Mouse (Mus musculus): ENCODE measurements around the gene Smok2a.
"Not testable (repeated sequence)": the region's sequence is repeated elsewhere in the genome, so short reads cannot be mapped to it uniquely, and the experiment has no call there.

Gene Smok2a

GRCm38 (mm10) chr17:13215595-13215994, 5.4 kb upstream of the Smok2a start:
- DNase-seq: peak in 1 of 2 experiments; percentile 17

GRCm38 (mm10) chr17:13221921-13222320, 933 bp downstream of the Smok2a start:
- DNase-seq: not testable (repeated sequence)

DNA sequence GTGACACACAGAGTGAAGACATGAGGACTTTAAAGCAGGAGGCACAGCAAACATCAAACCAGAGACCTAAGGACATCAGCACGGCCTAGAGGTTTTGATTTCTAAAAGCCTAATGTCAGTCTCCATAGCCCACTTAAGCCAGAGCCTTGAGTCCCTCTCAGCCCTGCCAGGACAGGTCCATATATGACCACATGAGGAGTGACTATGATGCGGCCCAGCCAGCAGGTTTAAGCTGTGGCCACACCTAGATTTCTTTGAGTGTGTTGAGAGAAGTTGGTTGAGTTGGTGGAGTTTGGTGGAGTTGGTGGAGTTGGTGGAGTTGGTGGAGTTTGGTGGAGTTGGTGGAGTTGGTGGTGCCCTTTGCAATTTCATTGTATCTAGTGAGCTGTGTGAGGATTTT, 9.0 kb downstream of the Smok2a start, which contains the start of gene Smok2b:
TSS of gene Smok2b (plus strand) at position 301 of the 400 bp plus-strand sequence.
- not testable (repeated sequence) for DNase-seq

DNA sequence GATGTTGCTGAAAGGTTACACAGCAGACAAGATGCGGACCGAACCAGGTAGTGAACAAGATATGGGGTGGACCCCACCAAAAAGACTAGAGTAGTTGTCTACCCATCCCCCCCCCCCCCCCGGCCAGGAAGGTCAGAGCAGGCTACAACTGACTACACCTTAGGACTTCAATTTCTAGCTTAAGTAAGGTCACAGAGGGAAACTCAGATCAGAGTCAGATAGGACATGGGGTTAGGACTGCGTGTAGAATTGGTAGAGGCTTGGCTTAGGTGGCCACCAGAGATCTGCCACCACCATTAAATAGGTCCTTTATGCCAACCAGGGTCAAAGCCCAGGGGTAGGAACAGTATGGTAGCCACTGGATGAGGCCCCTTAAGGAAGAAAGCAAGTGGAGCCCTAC, 18.5 kb downstream of the Smok2a start:
- DNase-seq: not testable (repeated sequence)

DNA sequence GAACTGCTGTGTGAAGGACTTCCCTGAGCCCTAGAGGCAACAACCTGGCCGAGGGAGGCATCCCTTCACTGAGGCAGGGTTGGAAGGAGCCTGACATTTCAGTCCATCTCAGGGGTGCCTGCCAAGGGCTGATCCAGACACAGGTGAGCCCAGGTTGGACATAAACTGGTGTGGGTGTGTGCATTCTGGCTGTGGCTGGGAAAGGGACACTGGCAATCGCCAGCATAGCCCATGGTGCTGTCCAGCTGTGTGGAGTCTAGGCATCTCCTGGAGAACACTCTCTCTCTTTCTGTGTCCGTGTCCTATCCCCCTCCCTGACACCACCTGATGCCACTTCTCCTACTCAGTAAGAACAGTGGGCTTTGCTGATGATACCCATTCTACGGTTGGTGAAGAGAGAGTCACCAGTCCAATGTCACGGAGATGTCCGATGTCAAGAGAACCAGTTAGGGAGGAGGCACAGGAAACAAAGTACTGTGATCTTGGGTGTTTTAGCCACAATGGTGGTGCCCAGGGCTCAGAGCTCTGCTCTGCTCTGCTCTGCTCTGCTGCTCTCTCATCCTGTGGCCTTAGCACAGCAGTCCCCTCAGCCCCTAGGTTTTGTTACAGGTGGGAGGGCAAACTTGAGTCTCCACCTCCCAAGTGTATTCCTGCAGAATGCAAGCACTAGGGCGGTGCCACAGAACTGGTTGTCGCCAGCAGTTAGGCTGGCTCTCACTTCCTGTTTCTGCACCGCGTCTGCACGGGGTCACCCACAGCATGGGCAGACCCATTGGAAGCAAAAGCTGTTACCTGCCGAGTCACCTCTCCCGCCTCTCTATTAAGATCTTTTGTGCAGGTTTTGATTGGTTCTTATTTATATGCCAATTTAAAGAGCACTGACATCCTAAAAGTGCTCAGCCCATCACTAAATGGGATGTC, 20.1 kb downstream of the Smok2a start:
- DNase-seq: not testable (repeated sequence)

- not testable (repeated sequence) for DNase-seq
These were observed 33.8 kb downstream of the Smok2a start for GRCm38 (mm10) chr17:13254786-13255185.
